Mouse (Mus musculus) urinary bladder, adult 18-20 months (tissue): ENCODE data around the gene Syt9.

ENCODE experiments used
- DNase-seq, 2 experiments: peaks; one replicate each; pipeline ENCODE4 v3.0.0; 2022; ENCODE audit warnings: low spot score in 2 of 2, mixed read lengths in 2 of 2

Gene Syt9

GRCm38 (mm10) chr7:107545011-107545410, 174.5 kb downstream of the Syt9 start:
- DNase-seq: no peak

DNA sequence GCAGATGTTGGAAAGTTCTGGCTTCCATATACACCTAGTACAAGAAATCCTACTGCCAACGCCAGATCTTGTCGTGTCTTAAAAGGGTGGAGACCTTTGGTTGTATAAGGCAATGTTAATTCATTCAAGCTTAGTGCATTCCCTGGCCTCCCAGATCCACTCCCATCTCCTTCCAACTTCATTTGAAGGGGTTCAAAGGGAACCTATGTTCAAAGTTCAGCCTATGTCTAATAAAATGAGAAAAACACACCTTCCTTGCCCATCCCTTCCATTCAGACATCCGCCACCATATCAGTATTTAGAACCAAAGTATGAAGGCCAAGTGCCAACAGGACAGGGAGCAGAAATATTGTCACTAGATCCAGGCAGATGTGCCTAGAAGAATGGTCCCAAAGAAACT, 177.3 kb downstream of the Syt9 start:
- DNase-seq: no peak

GRCm38 (mm10) chr7:107553461-107553860, 182.9 kb downstream of the Syt9 start:
- DNase-seq: no peak

GRCm38 (mm10) chr7:107555906-107556305, 185.4 kb downstream of the Syt9 start:
- DNase-seq: no peak

- no peak for DNase-seq
These were observed 190.1 kb downstream of the Syt9 start for GRCm38 (mm10) chr7:107560675-107561074.

DNA sequence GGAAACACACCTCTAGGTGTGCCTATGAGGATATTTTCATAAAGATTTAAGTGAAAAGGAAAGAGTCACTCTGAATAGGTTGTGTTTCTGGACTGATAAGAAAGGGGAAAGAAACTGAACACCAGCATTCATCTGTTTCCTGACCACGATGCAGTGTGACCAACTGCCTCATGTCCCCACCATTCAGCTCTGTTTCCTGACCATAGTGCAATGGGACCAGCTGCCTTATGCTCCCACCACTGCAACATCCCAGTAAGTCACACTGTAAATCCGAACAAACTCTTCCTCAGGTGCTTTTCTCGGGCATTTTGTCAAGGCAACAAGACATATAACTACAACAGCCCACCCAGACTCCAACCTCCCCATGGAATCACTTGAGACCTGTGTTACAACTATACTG, 191.1 kb downstream of the Syt9 start:
- no peak for DNase-seq

DNA sequence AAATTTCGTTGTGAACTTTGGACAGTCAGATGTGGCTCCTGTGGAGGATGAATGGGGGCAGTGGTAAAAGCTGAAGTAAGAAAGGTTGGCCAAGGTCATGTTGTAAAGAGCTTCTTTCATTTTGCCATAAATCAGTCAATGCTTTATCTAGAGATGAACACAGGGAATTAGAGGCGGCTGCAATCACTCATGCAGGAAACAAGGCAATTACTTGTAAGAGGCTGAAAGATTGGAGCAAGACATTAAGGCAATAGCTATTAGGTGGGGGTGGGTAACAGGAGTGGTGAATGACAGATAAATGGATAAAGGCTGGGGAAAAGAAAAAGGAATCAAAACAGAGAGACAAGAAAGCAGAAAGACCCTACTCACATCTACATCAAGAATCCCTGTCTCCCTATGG, 193.2 kb downstream of the Syt9 start:
- DNase-seq: no peak

DNA sequence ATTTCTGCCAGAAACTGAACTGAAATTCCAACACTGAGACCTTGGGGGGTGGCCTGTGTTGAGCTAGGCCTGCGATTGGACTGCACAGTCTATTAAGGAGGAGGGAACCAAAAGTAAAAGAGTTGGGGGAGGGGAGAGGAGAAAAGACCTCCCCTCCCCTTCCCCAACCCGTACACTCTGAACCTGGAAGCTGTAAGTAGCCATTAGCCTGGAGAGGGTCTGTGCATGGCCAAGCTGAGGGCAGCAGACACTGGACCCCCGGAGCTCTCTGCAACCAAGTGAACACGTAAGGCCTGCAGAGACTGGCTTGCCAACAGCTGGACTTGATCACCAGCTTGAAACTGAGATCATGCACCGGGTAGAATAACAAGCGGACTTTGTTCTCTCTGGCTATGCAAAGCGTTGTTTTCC, 196.7 kb downstream of the Syt9 start, which contains the start of gene Olfml1:
Olfml1 (plus strand) TSS at position 186 of the 411 bp plus-strand sequence.
- peak in 1 of 2 experiments; percentile 32 for DNase-seq

DNA sequence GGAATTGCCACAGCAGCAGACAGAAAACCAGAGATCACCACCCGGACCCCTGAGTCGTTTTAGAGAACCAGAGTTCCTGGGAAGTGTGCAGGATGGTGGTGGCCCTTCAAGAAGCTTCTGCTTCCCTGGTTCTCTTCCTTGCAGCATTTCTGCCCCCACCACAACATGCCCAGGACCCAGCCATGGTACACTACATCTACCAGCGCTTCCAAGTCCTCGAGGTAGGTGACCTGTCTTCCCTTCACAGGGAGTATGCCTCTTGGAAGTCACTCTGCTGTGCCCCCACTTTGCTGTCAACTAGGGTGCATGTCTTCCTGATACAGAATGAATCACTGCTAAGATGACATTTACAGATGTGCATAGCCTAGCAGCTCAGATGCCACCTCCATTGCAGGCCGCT, 197.1 kb downstream of the Syt9 start:
- no peak for DNase-seq

GRCm38 (mm10) chr7:107568971-107569370, 198.4 kb downstream of the Syt9 start:
- no peak for DNase-seq

DNA sequence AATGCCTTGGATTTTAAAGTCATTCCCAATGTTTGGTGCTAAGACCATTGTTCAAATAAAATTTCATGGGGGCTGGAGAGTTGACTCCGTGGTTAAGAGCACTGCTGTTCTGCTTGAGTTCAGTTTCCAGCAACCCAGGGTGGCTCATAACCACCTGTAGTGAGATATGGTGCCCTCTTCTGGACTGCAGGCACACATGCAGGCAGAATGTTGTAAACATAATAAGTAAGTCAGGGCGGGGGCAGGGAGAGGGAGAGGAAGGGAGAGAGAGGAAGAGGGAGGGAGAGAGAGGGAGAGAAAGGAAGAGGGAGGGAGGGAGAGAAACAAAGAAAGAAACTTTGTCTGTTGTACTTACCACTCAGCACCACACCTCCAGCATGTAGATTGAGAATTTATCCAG, 203.3 kb downstream of the Syt9 start:
- no peak for DNase-seq

GRCm38 (mm10) chr7:107574276-107574675, 203.7 kb downstream of the Syt9 start:
- DNase-seq: no peak

DNA sequence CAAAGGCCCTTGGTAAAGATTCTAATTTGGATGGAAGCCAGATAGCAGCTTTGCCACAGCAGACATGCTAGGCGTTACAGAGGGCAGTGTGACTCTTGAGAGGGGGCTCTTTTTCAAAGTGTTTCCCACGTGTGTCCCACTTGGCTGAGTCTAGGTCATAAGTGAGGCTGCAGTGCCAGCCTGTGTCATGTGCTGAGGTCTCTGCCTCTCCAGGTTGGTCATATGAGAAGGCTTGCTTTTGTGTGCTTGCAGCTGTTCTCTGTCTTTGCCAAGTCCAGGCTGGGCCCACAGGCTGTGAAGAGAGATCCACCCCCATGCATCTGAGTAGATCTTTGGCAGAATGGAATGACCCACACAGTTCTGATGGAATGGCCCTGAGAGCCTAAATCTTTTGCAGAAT, 222.1 kb downstream of the Syt9 start:
- DNase-seq: no peak

- no peak for DNase-seq
These were observed 223.4 kb downstream of the Syt9 start for GRCm38 (mm10) chr7:107593904-107594303.

DNA sequence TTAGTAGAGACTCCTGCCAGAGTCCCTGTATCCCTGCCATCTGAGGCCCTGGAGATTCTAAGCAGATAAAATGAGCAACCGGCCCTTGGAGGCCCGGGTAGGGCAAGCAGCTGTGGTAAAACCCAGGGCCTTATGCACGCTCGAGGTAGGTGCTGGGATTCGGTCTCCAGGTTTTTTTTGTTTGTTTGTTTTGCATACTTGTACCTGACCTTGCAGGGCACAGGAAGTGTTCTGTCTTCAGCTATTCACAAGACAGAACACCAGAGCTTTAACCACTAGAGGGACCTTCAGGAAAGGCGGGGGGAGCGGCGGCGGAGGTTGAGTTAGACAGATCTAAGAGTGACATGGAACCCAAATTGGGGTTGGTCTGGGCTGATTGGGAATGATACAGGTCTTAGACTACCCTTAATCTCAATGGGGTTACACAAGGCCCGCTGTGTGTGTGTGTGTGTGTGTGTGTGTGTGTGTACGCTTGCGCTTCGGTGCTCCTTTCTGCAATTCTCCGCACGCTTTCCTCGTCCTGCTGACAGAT, 223.9 kb downstream of the Syt9 start:
- peak; percentile 18 to 48 for DNase-seq

GRCm38 (mm10) chr7:107594857-107595402, 224.4 kb downstream of the Syt9 start, which contains the start of gene Ppfibp2:
Gene Ppfibp2 (plus strand): TSS chr7:107595207.
- DNase-seq: peak; percentile 94 to 99

DNA sequence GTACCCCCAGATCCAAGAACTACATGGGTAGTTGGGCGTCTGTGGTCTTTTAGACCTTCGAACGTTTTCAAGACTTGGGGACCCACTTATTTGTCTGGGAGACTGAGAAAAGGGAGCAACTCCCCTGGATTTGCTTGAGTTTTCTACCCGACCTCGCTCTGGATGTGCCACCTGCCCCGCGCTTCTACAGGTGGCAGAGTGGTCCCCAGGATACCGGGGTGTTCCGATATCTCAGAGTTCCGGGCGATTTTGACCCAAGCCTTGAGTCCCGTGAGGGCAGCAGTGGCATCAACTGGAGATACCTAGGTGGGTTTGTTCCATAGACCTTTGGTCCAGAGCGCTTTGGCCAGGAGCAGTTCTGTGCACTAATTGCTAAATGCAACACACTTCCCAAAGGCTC, 224.9 kb downstream of the Syt9 start:
- no peak for DNase-seq

DNA sequence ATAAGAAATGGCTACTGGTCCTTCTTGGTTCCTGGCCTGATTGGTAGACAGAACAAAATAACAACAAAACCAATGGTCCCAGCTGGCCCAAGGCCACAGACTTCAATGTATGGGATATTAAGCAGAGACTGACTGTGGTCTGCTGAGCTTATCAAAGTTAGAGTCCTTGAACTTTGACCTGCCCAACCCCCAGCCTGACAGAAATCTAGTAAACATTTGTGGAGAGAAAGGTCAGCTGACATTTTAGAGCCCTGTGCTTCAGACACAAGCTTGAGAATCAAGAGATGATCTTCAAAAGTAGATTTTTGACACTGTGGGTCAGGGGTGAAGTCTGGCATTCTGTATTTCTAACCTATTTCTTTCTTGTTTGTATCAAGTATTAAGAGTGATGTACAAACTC, 226.2 kb downstream of the Syt9 start:
- DNase-seq: no peak

- no peak for DNase-seq
These were observed 227.4 kb downstream of the Syt9 start for GRCm38 (mm10) chr7:107597956-107598355.
